Mouse (Mus musculus): Measurements from ENCODE around the gene Tbc1d14. TPM values are rescaled to one million over a fixed set of nuclear protein-coding genes. Genes with fewer than 3 reads are reported as not detected.

The Tbc1d14 gene
- polyA plus RNA-seq, 1 experiment: 50.0 TPM

DNA sequence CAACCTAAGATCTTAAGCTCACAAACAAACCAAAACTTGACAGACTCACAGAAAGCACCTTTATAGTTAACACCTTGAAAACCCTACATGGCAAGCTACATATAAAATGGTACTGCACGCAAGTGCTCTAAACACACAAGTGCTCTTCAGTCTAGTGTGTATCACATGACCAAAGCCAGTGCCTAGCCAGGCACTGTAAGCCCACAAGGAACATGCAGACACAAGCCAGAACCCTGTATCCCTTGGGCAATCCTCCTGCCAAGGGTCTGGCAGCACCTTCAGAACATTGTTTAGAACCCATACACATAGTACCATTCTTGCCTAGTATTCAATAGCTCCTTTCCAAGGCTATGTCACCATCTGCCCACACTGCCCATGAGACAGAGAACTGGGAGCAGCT, 48.3 kb downstream of the Tbc1d14 start:
- no peak for TF ChIP-seq CTCF (conservative IDR thresholded peaks at IDR 0.05; ENCODE audit: insufficient read depth, insufficient read length, low read depth, low read length)
- no peak for TF ChIP-seq POLR2A (IDR thresholded peaks at IDR 0.05; ENCODE audit: low read depth, low read length)
- no peaks in the 10 kb centered on the region for H3K36me3 ChIP-seq (ENCODE audit: control insufficient read depth, insufficient read depth, low read length)
- no peak for DNase-seq
- peaks cover 20% of the 10 kb centered on the region for H3K4me1 ChIP-seq (ENCODE audit: control insufficient read depth, insufficient read depth, low read length)
- no peak overlapping the region for H3K4me3 ChIP-seq (ENCODE audit: insufficient read depth, low read depth, low read length)
- H3K27me3 ChIP-seq (replicated peaks; ENCODE audit: control insufficient read depth, insufficient read depth, low read length): no peaks in the 10 kb centered on the region
- H3K27ac ChIP-seq (ENCODE audit: insufficient read depth, low read depth, low read length): no peak overlapping the region
- 74% methylated on average over 1 of the region's 1 CpGs for WGBS

DNA sequence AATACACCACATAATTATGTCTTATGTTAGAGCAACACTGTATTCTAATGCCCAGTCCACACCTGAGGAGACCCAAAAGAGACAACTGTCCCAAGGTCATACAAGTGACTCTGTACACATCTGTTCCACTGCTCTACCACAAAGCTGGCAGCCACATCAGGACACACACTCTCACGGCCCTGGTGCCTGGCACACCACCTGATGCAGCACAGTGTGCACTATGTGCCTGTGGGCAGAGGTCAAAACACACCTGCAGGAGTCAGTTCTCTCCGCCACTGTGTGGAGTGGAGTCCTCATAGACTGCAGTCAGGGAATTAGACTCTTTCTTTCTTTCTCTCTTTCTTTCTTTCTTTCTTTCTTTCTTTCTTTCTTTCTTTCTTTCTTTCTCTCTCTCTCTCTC, 52.1 kb downstream of the Tbc1d14 start:
- no peaks in the 10 kb centered on the region for H3K36me3 ChIP-seq (ENCODE audit: control insufficient read depth, insufficient read depth, low read length)
- TF ChIP-seq CTCF (conservative IDR thresholded peaks at IDR 0.05; ENCODE audit: insufficient read depth, insufficient read length, low read depth, low read length) (0 out of 2 replicates have a peak, but pooled peaks have one; percentile 4), POLR2A (IDR thresholded peaks at IDR 0.05; ENCODE audit: low read depth, low read length) (no peak)
- no peaks in the 10 kb centered on the region for H3K27me3 ChIP-seq (replicated peaks; ENCODE audit: control insufficient read depth, insufficient read depth, low read length)
- 34% methylated on average over 2 of the region's 2 CpGs for WGBS
- no peak overlapping the region for H3K4me3 ChIP-seq (ENCODE audit: insufficient read depth, low read depth, low read length)
- DNase-seq: peak; percentile 84
- H3K27ac ChIP-seq (ENCODE audit: insufficient read depth, low read depth, low read length): peak overlapping the region; percentile 50; the same call in 1 of the 2 replicates
- H3K4me1 ChIP-seq (ENCODE audit: control insufficient read depth, insufficient read depth, low read length): peaks cover 12% of the 10 kb centered on the region; the same call in 1 of the 2 replicates

DNA sequence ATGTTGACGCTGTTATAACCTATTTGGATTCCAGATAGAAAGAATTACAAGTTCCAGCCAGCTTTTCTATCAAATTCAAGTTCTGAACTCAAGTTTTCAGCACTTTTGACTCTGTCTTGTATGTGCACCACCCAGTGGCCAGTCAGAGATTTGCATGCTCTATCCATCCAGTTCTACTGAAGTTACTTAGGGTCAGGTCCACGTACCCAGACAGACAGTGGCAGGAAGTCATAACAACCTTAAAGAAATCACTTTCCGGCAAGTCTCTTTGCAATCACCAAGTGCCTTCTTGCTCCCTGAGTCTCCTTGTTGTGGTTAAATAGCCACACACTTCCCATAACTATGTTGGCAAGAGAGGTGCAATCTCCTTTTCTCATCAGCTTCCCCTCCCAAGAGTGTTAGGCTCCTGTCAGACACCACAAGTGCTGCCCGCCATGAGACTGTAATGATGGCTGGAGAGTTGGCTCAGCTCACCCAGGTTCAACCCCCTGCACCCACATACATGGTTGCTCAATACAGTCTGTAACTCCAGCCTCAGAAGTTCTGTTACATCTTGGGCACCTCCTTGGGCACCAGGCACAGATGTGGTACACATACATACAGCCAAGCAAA, 54.4 kb downstream of the Tbc1d14 start:
- H3K27me3 ChIP-seq (replicated peaks; ENCODE audit: control insufficient read depth, insufficient read depth, low read length): no peaks in the 10 kb centered on the region
- peak; percentile 79 for DNase-seq
- no peak overlapping the region for H3K4me3 ChIP-seq (ENCODE audit: insufficient read depth, low read depth, low read length)
- TF ChIP-seq POLR2A (IDR thresholded peaks at IDR 0.05; ENCODE audit: low read depth, low read length): no peak
- TF ChIP-seq CTCF (conservative IDR thresholded peaks at IDR 0.05; ENCODE audit: insufficient read depth, insufficient read length, low read depth, low read length): peak; percentile 55
- peaks cover 12% of the 10 kb centered on the region; the same call in 1 of the 2 replicates for H3K4me1 ChIP-seq (ENCODE audit: control insufficient read depth, insufficient read depth, low read length)
- H3K27ac ChIP-seq (ENCODE audit: insufficient read depth, low read depth, low read length): no peak overlapping the region
- WGBS: 18% methylated on average over 4 of the region's 4 CpGs
- no peaks in the 10 kb centered on the region for H3K36me3 ChIP-seq (ENCODE audit: control insufficient read depth, insufficient read depth, low read length)

DNA sequence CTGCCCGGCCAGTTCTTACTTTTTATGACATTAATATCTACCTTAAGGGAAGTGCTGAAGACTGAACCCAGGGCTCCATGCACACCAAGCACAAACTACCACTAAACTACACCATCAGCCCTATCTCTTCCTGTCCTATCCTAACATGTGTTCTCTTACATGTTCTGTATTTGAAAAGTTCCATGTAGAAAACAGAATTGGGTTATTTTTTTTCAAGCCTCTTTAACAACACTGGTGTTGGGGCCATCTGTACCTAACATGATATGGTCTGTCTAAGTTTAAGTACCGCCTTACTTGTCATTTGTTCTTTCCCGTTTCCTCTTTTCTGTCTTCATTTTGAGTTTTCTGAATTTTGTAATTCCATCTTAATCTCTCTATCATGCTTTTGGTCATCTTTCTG, 56.7 kb downstream of the Tbc1d14 start:
- H3K27ac ChIP-seq (ENCODE audit: insufficient read depth, low read depth, low read length): no peak overlapping the region
- peaks cover 14% of the 10 kb centered on the region for H3K4me1 ChIP-seq (ENCODE audit: control insufficient read depth, insufficient read depth, low read length)
- no peak overlapping the region for H3K4me3 ChIP-seq (ENCODE audit: insufficient read depth, low read depth, low read length)
- H3K27me3 ChIP-seq (replicated peaks; ENCODE audit: control insufficient read depth, insufficient read depth, low read length): no peaks in the 10 kb centered on the region
- no peak for DNase-seq
- no peaks in the 10 kb centered on the region for H3K36me3 ChIP-seq (ENCODE audit: control insufficient read depth, insufficient read depth, low read length)
- TF ChIP-seq POLR2A (IDR thresholded peaks at IDR 0.05; ENCODE audit: low read depth, low read length): no peak
- TF ChIP-seq CTCF (conservative IDR thresholded peaks at IDR 0.05; ENCODE audit: insufficient read depth, insufficient read length, low read depth, low read length): no peak
- WGBS: 77% methylated on average over 3 of the region's 3 CpGs

DNA sequence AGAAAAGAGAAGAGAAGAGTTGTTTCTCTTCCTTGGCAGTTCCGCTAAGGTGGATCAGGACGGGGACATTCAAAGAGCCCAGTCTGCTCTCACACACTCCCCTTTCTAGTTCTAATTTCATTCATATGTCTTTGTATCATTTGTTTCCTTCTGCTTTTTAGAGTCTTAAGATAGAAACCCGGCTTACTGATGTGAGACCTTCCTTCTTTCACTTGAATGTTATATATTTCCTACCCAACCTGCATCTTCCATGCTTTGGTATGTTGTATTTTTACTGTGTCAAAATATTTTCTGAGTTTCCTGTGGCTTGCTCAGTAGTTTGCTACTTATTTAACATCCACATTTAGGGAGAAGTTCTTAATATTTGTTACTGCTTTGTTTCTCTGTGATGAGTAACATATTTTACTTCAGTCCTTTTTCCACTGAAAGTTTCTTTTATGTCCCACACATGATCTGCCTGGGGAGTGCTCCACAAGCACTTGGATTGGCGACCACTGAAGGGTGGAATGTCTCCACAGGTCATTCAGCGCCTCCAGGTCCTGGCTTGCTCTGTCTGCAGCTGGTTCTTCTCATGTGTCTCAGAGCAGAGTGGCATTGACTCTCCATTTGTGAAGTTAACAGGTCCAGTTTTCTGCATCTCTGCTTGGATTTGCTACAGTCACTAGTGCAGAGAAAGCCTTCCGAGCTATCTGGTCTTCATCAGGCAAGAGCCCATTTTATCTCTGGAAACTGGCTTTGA, 57.5 kb downstream of the Tbc1d14 start:
- no peak for DNase-seq
- H3K4me3 ChIP-seq (ENCODE audit: insufficient read depth, low read depth, low read length): no peak overlapping the region
- WGBS: 61% methylated on average over 6 of the region's 6 CpGs
- no peaks in the 10 kb centered on the region for H3K36me3 ChIP-seq (ENCODE audit: control insufficient read depth, insufficient read depth, low read length)
- TF ChIP-seq CTCF (conservative IDR thresholded peaks at IDR 0.05; ENCODE audit: insufficient read depth, insufficient read length, low read depth, low read length) (no peak), POLR2A (IDR thresholded peaks at IDR 0.05; ENCODE audit: low read depth, low read length) (no peak)
- H3K4me1 ChIP-seq (ENCODE audit: control insufficient read depth, insufficient read depth, low read length): peaks cover 12% of the 10 kb centered on the region
- H3K27me3 ChIP-seq (replicated peaks; ENCODE audit: control insufficient read depth, insufficient read depth, low read length): no peaks in the 10 kb centered on the region
- H3K27ac ChIP-seq (ENCODE audit: insufficient read depth, low read depth, low read length): no peak overlapping the region

DNA sequence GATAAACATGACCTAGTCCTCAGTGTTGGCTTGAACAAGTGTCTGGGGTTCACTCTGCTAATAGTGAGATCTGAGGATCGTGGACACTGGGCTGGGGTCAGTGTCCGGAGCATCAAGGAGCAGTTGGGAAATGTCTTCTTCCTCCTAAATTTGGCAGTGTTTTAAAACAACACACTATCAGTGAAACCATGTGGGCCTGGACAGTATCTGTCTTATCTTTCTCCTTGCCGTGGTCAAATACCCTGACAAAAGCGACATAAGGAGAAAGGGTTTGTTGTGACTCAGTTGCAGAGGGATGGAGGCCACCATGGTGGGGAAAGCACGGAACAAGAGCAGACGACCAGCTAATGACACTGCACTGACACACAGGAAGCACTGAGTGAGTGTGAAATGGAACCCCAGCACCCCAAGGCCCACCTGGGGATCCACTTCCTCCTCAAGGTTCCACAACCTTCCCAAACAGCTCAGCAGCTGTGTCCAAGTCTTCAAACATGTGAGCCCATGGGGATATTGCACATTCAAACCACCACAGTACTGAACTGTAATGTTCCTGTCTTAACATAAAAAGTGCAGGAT, 58.5 kb downstream of the Tbc1d14 start:
- no peak for DNase-seq
- WGBS: 79% methylated on average over 6 of the region's 6 CpGs
- Histone ChIP-seq H3K27me3 (replicated peaks; ENCODE audit: control insufficient read depth, insufficient read depth, low read length) (no peaks in the 10 kb centered on the region), H3K27ac (ENCODE audit: insufficient read depth, low read depth, low read length) (no peak overlapping the region), H3K4me1 (ENCODE audit: control insufficient read depth, insufficient read depth, low read length) (peaks cover 18% of the 10 kb centered on the region), H3K4me3 (ENCODE audit: insufficient read depth, low read depth, low read length) (no peak overlapping the region), H3K36me3 (ENCODE audit: control insufficient read depth, insufficient read depth, low read length) (no peaks in the 10 kb centered on the region)
- TF ChIP-seq CTCF (conservative IDR thresholded peaks at IDR 0.05; ENCODE audit: insufficient read depth, insufficient read length, low read depth, low read length): no peak
- TF ChIP-seq POLR2A (IDR thresholded peaks at IDR 0.05; ENCODE audit: low read depth, low read length): no peak
